Mouse (Mus musculus) heart, postnatal 10 days (tissue): ENCODE measurements around the gene Vcpkmt. TPM values are rescaled to one million over a fixed set of nuclear protein-coding genes. Genes with fewer than 3 reads are reported as not detected.
"Not testable (repeated sequence)": the region's sequence is repeated elsewhere in the genome, so short reads cannot be mapped to it uniquely, and the experiment has no call there.

Source experiments
- DNase-seq, 2 experiments: peaks; one replicate each; pipeline ENCODE4 v3.0.0; 2021
- intact Hi-C: fragments of 180-260 bp; cut with DNase I; formaldehyde crosslinking; loops from one replicate; pipeline ENCODE4 v1.15.1; 2025
- total RNA-seq, 2 experiments: library from RNA; stranded (reverse); gene quantifications; 2 replicates each; pipeline ENCODE4 v1.2.3; 2021

Vcpkmt gene
- total RNA-seq: 1 to 10 TPM; 4.8 to 5.6 TPM

DNA sequence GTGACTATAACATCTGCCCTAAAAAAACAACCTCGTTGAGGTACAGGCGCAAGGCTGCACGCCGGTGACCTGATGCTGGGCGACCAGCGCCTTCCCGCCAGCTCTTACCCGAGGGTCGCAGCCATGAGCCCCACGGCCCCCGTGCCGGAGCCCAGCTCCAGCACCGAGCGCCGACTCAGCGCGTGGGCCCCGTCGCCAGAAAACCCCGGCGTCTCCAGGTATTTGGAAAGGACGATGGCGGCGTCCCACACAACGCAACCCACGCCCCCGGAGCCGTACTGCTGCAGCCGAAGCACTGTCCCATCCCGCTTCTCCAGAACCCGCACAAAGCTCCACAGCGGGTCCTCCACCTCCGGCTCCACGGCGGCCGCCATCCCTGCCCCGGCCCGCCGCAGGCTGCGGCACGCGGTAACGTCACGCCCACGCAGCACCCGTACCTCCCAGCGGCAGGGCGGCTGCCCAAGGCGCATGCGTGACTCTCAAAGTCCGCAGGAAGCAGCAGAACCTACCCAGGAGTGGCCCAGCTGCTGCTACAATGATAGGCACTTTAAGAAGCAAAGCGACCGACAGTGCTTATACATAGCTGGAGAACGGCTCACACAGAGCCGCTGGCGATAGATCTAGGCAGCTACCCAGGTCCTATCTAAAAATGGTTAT, at the start of gene Vcpkmt:
Gene Vcpkmt (minus strand): TSS at position 416 of the 657 bp plus-strand sequence.
- peak; percentile 90 for DNase-seq
- intact Hi-C loops: loop anchor here (2.0 to 10.0 kb wide), 2 partner anchors 114 to 388 kb away; partner anchors contain the start of genes Dnaaf2 and Gm49383

DNA sequence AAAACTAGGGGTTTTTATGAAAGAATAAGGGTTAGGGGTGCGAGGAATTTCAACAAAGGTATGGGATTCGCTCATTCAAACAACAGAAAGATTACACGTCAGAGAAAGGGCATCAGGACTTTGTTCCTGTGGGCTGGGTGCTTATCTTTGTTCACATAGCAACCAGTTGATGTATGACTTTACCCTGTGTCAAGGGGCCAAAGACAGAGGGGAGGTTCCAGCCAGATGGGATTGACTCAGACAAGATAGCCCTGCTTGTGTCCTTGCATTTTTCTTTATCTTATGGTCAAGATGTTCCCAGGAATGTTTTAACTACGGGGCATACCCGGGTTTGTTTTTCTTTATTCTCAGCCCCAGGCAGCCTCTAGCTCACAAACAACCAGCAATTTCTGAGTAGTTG, 35.8 kb upstream of the Vcpkmt start:
- intact Hi-C loops, DNase-seq: not testable (repeated sequence)

DNA sequence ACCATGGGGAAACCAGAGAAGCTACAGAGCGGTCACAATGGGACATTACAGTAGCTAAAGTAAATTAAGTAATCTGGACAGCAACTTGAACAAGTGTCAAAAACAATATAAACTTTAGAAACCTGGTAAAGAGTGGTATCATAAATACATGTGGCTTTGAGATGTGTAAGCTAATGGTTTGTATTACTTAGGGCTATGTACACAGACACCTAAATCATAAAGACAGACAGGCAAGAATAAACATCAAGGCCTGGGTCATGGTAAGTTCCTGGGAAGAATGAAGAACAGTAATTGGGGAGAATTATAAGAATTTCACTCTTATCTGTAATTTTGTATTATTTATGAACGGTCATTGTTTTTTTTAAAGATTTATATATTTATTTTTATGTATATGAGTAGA, 21.5 kb upstream of the Vcpkmt start:
- intact Hi-C loops: no loop called here
- DNase-seq: no peak

DNA sequence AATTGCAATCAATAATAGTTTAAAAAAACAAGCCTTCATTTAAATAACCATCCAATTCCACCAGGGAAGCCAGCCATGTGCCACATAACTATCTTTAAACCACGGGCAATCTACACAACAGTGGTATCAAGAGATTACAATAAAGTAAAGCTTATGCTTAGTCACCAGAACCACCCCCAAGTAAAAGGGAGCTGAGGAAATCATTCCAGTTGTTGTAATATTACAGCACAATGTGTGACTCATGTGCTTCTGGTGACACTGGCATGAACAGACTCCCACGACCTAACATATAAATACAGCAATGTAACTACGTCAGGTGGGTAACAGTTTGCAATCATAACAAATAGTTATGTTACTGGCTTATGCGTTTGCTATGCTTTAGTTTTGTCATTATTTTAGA, 14.6 kb upstream of the Vcpkmt start:
- intact Hi-C loops: no loop called here
- no peak for DNase-seq

DNA sequence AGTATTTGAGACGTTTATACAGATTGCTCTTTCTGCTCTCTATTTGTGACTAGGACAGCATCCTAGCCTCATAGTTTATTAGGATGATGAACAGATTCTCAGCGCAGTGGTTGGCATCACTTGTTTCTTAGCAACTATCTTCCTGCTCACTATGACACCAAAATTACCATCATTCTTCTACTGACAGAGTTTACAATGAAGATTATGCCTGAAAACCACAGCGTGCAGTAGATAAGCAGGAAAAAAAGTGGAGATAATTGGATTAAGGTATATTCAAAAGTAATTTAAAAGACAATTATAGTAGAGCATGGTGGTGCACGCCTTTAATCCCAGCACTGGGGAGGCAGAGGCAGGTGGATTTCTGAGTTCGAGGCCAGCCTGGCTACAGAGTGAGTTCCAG, 10.3 kb upstream of the Vcpkmt start:
- intact Hi-C loops: loop anchor here (5.0 kb wide), 1 partner anchor 49 kb away; no protein-coding TSS in a partner anchor
- DNase-seq: no peak

DNA sequence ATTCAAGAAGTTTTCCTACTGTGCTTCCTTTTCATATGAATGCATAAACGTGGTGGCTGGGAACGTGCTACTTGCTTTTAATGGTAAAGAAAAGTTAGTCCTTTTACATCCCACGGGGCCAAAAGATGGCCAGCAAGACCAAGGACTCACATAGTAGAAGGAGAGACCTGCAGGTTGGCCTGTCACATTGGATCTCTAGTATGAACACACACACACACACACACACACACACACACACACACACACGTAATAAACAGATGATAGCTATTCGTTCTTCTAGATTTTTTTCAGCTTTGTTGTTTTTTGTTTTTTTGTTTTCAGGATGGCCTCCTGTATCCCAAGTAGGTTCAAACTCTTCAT, 422 bp upstream of the Vcpkmt start:
- DNase-seq: no peak
- intact Hi-C loops: loop anchor here (2.0 to 10.0 kb wide), 2 partner anchors 114 to 388 kb away; partner anchors contain the start of genes Dnaaf2 and Gm49383

DNA sequence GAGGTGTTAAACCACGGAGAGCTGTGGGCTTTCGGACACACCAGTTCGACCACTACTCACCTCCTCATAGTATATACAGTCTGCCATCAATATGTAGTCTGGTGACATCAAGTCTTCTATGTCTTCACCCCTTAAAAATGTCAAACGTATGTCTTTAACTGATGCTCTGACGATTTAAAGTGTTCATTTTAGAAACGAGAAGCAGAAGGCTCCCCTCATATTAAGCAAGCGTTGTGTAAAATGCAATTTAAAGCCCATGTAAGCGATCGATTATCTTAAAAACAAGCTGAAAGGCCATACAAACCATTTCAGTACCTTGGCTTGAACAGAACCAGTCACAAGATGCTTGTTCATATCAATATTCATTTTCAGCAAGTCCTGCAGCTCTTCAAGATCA, 614 bp downstream of the Vcpkmt start:
- intact Hi-C loops: loop anchor here (2.0 to 10.0 kb wide), 2 partner anchors 115 to 387 kb away; partner anchors contain the start of genes Dnaaf2 and Gm49383
- no peak for DNase-seq

DNA sequence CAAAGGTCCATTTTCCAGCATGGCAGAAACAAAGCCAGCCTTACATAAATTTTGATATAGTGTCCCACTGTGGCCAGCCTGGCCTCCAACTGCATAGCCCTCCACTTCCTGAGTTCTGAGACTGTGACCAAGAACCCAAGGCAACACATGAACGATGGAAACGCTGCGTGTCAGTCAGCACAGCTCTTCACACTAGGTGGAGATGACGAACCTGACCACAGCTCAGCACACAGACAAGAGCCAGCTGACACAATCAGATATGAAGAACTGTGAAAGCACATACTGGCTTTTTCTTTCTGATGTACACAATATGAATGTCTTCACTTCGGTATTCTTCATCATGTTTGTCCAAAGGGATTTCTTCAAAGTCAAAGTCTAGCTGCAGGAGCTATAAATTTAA, 3.2 kb downstream of the Vcpkmt start:
- no peak for DNase-seq
- intact Hi-C loops: loop anchor here (10.0 kb wide), 1 partner anchor 385 kb away; the partner anchor contains the start of genes Dnaaf2 and Gm49383

DNA sequence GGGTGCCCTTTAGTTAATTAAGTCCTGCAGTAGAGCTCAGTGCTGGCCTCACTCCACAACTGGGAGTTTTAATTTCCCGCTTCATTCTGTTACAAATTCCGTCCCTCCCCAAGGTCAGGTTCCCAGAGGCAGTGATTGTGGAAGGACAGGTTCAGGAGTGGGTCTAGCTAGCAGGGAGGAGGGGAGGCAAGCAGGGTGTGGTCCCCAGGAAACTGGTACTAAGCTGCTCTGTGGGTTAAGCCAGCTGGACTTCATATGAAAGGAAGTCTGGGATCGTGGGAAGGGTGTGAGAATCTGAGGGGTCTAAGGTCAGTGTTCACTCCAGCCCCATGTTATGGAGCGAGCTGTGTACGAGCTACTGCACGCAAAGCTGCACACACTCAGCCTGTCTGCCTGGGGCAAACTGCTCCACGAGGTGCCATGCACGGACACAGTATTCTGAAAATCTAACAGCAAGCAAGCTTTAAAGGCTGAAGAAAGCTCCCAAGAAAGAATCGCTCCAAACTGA, 6.7 kb downstream of the Vcpkmt start:
- DNase-seq: no peak
- intact Hi-C loops: no loop called here

DNA sequence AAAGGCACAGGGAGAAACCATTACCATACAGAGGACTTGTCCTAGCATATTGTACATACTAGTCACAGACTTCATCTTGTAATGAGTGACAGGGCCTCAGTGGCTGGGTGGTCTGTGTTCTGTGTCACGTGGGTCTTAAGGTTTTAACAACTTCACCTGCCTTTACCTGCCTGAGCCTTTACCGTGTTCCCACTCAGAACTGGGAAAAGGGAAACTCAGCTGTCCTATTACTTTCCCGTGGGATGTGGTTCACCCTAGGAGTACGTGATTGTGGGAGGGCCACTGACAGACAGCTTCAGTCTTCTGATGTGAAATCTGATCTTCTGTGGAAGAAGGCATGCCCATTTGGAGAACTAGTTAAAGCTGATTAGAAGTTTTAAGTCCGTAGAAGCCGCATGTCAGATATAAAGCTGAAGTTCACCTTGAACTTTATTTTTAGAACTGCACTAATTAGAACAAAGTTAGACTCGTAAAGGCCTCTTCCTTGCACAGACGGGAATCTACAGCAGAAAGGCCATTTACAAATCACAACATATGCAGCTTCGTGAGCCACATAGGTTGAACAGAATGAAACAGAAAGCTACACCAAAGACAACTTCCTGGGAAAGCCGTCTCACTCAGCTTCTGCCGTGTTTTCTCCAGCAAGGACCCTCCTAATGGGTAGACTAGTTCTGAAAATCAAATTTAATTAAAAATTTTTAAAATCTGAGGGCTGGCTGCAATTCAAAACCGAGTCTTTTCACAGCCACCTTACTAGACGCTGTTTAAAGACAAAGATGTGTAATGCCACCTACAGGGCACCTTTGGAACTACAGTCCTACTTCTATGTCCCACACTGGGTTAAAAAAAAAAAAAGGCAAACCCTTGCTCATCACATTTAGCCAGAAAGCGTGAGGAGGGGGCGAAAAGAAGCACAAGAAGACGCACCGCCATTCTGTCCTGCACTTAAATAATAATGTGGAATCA, 8.6 kb downstream of the Vcpkmt start:
- intact Hi-C loops: loop anchor here (1.0 to 5.0 kb wide), 4 partner anchors 37 to 201 kb away; no protein-coding TSS in a partner anchor
- DNase-seq: peak; percentile 89 to 92

DNA sequence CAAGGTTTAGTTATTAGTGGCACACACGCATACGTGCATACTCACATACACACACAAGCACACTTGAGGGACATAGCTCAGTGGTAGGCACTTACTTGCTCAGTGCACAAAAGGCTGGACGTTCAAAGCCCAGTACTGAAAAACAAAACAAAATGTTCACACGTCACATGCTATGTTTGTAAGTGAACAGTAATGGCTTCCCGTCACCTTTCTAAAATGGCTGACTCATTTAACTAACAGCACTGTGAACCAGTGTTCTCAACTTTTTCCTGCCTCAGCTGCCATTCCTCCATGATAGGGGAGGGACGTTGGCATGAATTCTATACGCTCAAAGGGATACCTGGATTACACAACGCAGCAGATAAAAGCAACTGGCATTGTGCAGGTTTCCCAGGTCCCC, 9.6 kb downstream of the Vcpkmt start:
- intact Hi-C loops: loop anchor here (1.0 to 5.0 kb wide), 3 partner anchors 36 to 200 kb away; no protein-coding TSS in a partner anchor

DNA sequence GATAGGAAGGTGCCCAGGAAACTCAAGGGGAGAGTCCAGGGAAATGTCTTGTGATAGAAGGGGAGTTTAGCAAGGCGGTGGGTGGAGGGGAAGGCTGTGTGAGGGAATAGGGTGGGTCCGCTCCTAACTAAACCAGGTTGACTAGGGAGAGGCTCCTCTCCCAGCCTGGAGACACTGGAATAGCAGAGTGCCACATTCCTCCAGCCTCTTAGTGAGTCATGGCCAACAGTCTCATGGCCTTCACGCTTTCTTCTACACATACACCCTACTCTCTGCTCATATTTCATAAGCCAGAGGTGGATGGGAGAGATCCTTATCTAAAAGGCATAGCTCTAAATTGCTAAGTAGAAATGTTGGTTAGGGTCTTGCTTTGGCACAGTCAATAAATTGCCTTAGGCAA, 12.9 kb downstream of the Vcpkmt start:
- DNase-seq: no peak
- intact Hi-C loops: loop anchor here (5.0 kb wide), 2 partner anchors 33 to 108 kb away; no protein-coding TSS in a partner anchor

More for the DNA sequence above, 9.6 kb downstream of the Vcpkmt start:
- no peak for DNase-seq

DNA sequence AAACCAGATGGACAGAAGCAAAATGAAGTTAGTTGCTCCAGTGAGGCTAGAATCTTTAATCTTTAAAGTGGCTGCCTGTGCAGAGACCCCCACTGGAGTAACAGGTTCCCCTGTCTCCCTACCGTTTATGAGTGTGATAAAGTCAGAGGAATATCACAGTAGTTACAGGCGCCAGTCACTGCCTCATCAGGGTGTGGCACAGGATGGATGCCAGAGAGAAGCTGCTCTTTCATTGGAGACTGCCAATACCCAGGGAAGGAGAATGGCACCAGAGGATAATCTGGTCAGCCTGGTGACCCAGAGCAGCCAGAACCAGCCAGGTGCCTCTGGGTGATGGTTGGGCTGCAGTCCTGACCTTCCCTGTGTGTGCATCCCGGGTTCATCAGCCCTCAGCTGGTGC, 14.6 kb downstream of the Vcpkmt start:
- no peak for DNase-seq
- intact Hi-C loops: no loop called here

DNA sequence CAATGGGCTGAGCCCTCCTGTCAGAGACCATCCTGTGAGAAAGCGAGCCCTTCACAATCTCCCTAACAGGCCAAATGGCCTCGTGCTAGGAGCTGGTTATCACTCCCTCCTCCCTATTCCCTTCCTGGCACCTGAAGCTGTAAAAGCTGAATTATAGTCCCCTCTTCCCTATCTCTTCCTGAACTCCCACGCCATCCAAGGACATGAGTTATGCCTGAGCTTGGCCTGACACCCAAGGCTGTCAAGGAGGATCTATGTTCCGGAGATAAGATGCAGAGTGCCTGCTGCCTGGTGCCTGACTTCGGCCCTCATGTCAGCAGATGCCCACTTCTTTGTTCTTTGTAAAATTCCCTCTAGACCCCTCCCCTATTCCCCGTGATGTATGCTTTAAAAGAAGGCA, 21.8 kb downstream of the Vcpkmt start:
- DNase-seq: not testable (repeated sequence)

DNA sequence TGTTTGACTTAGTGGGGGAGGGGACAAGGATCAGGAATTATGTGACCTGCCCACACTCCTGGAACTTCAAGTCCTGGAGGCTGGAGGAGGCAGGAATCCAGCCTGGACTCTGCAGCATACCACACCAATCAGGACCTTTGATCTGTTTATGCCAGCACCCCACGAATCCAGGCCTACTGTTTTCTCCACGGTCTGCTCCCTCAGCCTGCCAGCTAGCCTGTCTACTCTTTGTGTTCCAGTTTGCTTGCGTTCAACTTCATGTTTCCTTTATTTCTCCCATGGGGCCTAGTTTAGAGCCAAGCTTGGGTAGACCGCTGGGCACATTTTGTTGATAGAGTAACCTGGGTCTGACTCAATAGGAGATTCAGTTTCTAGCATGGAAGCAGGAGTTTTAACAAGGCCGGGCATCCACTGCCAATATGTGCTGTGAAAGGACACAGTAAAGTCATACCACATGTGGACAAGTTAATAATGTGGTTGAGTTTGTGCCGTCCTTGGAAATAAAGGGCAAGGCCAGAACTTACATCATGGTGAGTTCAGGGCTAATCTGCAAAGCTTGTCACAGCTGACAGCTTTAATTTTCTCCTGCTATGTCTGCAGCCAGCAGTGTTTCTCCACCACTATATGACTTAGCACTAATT, 26.5 kb downstream of the Vcpkmt start:
- intact Hi-C loops: no loop called here
- DNase-seq: no peak

More for the DNA sequence above, 21.8 kb downstream of the Vcpkmt start:
- intact Hi-C loops: not testable (repeated sequence)

DNA sequence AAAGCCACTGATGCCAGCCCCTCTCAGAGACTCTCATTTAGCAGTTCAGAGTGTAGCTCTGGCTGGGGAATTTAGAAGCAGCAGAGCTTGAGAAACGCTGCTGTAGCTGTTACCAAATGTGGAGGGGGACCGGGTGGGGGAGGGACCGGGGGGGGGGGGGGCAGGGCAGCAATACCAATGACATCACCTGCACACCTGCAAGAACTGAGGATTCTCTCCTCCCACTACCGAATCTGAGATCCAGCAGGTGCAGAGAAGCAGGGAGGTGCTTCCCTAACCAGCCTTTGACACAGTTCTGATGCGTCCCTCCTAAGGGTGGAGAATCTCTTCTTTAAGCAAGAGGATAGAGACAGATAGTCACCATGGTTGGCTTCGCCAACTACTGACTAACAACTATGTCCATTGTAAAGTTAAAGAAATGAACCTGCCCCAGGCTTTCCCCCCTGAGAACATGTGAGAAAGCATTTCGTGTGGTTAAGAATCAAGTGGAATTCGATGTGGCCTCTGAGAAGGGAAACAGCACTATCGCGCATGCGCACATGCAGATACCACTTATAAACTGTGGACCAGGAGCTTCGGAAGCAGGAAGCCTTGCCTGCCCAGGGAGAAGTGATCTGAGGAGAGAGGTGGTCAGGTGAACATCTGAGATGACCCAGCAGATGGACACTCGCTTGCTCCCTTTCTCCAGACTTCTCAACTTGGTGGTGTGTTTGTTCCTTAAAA, 37.2 kb downstream of the Vcpkmt start:
- intact Hi-C loops: no loop called here
- DNase-seq: no peak

DNA sequence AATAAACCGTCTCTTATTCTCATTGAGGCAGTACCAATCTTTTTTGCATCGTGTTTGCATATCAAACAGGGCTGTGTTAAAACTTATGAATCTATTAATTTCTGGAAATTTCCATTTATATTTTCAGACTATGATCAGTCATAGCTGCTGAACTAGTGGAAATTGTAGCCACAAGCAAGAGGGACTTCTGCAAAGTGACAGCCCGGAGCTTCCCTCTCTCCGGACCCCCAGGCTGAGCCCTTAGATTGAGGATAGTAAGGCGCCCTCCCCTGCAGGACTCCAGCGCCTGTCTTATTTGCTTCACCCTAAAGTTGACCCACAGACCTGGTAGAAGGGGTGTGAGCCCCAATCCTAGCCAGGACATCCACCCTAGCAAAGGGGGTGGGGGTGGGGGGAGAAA, 37.8 kb downstream of the Vcpkmt start:
- no peak for DNase-seq
- intact Hi-C loops: no loop called here

DNA sequence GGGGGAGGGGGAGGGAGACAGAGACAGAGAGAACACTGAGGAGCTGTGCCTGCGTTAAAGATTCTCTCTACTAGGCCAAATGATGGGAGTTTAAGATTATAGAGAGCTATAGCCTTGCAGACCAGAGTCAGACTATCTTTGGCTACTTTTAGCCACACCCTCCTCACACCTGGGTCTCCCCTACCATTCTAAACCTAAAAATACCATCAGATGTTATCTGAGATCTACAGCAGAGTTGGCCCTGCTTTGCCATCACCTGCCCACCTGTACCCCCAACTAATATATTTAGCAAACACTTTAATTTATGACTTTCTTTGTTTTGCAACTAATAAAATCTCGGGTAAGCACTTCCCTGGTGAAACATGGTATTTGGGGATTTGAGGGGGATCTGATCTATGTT, 38.3 kb downstream of the Vcpkmt start:
- intact Hi-C loops: no loop called here
- no peak for DNase-seq

DNA sequence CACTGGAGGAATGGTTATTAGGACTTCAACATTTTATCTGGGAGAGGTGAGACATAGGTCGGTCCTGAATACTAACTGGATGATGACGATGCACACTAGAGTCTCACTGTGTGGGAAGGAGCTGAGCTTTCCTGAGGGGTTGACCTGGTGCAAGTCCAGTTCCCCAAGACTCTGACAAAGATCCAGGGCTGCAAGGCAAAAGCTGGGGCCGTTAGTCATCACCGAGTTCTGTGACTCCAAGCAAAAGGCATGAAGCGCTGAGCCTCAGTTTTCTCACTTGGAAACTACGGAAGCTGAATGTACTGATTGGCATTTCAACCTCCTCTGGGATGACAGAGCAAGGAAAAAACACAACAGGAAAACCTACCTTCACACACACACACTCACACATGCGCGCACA, 40.5 kb downstream of the Vcpkmt start:
- DNase-seq: no peak
- intact Hi-C loops: no loop called here

DNA sequence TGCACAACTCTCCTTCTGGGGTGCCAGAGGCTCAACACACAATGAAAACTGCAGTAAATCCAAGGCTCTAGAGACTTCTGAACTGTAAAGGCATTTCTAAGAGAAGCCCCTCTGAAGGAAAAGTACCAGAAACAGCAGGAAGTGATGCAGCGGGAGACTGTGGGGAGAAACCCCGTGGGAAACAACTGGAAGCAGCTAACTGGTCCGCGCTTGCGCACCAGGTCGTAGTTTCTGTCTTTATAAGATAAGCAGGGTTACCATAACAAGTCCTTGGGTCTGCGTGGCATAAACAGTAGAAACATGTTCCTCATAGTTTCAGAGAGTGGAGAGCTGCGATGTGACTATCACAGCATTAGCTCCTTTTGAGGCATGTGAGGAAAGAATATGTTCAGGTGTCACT, 41.2 kb downstream of the Vcpkmt start:
- intact Hi-C loops: no loop called here
- peak in 1 of 2 experiments; percentile 36 for DNase-seq
